Mouse (Mus musculus) hindbrain, embryonic 16.5 days (tissue): ENCODE data around the gene Ddx49. TPM values are rescaled to one million over a fixed set of nuclear protein-coding genes. Genes with fewer than 3 reads are reported as not detected.

Experiments
- ATAC-seq: fragments of 200-750 bp; cut with Nextera tagmentation; 2 replicates; pipeline ENCODE4 v1.8.0; 2017; ENCODE audit warnings: moderate TSS enrichment, moderate library complexity
- H3K27ac ChIP-seq: fragments of 300-500 bp; sonication (generic); 2 replicates; pipeline ENCODE4 v1.5.1; 2014; ENCODE audit warnings: low read depth, mild to moderate bottlenecking, control low read depth, low read length, moderate library complexity
- H3K27me3 ChIP-seq: fragments of 300-500 bp; sonication (generic); replicated peaks from 2 replicates; pipeline ENCODE4 v1.6.1; 2014; ENCODE audit warnings: low read length; ENCODE audit not compliant: control insufficient read depth, insufficient read depth
- H3K36me3 ChIP-seq: fragments of 300-500 bp; sonication (generic); 2 replicates; pipeline ENCODE4 v1.6.1; 2014; ENCODE audit warnings: mild to moderate bottlenecking, low read length, moderate library complexity, mixed read lengths; ENCODE audit not compliant: control insufficient read depth, insufficient read depth
- H3K4me1 ChIP-seq: fragments of 300-500 bp; sonication (generic); 2 replicates; pipeline ENCODE4 v1.6.1; 2014; ENCODE audit warnings: low read depth, low read length; ENCODE audit not compliant: control insufficient read depth, insufficient read depth
- H3K4me2 ChIP-seq: fragments of 300-500 bp; sonication (generic); 2 replicates; pipeline ENCODE4 v1.6.1; 2014; ENCODE audit warnings: mild to moderate bottlenecking, low read length, control low read depth, moderate library complexity
- H3K4me3 ChIP-seq: fragments of 300-500 bp; sonication (generic); 2 replicates; pipeline ENCODE4 v1.5.1; 2014; ENCODE audit warnings: mild to moderate bottlenecking, low read length, control low read depth, moderate library complexity
- H3K9ac ChIP-seq: fragments of 300-500 bp; sonication (generic); 2 replicates; pipeline ENCODE4 v1.6.1; 2014; ENCODE audit warnings: low read depth, mild to moderate bottlenecking, control low read depth, low read length, moderate library complexity
- H3K9me3 ChIP-seq: fragments of 300-500 bp; sonication (generic); 2 replicates; pipeline ENCODE4 v1.6.1; 2014; ENCODE audit warnings: mild to moderate bottlenecking, low read length, moderate library complexity; ENCODE audit not compliant: control insufficient read depth
- WGBS: fragments of 180-500 bp; shearing (Covaris S2); extraction: QIAGEN DNeasy Blood & Tissue Kit; methylation state at CpG from one replicate; pipeline ENCODE4 v1.1.7; 2014; 5-methylcytosine and 5-hydroxymethylcytosine counted together
- polyA plus RNA-seq: library from polyadenylated mRNA; unstranded; fragments of >200 nt; fragmentation: Nextera tagmentation; extraction: Ambion mirVana; gene quantifications from 2 replicates; pipeline ENCODE4 v1.2.1, GENCODE M21; 2015

Gene Ddx49
- polyA plus RNA-seq, 1 experiment from 2014 or later: 42.8 TPM

DNA sequence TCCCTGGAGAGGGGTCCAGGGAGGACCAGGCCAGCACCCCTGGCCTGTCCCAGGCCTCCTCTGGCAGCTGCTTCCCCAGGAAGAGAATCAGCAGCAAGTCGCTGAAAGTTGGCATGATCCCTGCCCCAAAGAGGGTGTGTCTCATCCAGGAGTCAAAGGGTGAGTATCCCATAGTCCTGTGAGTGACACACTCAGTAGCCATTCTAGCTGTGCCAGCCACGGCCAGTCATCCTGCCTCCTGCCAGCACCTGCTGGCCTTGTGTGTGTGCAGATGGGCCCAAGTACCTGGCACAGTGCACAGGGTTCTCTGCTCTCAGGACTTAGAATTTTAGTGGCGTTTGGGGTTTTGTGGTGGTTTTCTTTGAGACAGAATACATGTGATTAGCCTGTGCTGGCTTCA is 44.8 kb downstream of the Ddx49 start:
- H3K9me3 ChIP-seq: no peaks in the 10 kb centered on the region
- H3K4me1 ChIP-seq: no peaks in the 10 kb centered on the region
- H3K36me3 ChIP-seq: peaks cover 44% of the 10 kb centered on the region
- no peak overlapping the region for H3K4me3 ChIP-seq
- WGBS: 89% methylated on average over 3 of the region's 3 CpGs
- no peaks in the 10 kb centered on the region for H3K27me3 ChIP-seq
- no peak overlapping the region for H3K27ac ChIP-seq
- no peak for ATAC-seq
- H3K9ac ChIP-seq: no peak overlapping the region
- no peak overlapping the region for H3K4me2 ChIP-seq

DNA sequence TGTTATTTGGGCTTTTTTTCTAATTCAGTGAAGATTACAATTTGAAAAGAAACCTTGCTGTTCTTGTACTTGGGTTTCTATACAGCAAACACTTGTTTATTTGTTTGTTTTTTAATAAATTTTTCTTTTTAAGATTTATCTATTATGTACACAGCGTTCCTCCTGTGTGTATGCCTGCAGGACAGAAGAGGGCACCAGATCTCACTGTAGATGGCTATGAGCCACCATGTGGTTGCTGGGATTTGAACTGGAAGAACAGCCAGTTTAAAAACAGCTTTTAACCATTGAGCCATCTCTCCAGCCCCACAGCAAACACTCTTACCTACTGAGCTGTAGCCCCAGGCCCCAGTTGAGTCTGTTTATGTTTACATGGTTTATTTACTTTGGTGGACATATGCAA is 47.7 kb downstream of the Ddx49 start:
- 87% methylated on average over 1 of the region's 1 CpGs for WGBS
- no peak overlapping the region for H3K9ac ChIP-seq
- H3K4me1 ChIP-seq: no peaks in the 10 kb centered on the region
- no peak overlapping the region for H3K4me3 ChIP-seq
- H3K27ac ChIP-seq: no peak overlapping the region
- H3K4me2 ChIP-seq: no peak overlapping the region
- no peak for ATAC-seq
- peaks cover 52% of the 10 kb centered on the region for H3K36me3 ChIP-seq
- H3K27me3 ChIP-seq: no peaks in the 10 kb centered on the region
- H3K9me3 ChIP-seq: no peaks in the 10 kb centered on the region

GRCm38 (mm10) chr8:70247841-70248240 is 54.4 kb downstream of the Ddx49 start:
- H3K4me3 ChIP-seq: no peak overlapping the region
- peaks cover 56% of the 10 kb centered on the region for H3K36me3 ChIP-seq
- ATAC-seq: no peak
- H3K4me1 ChIP-seq: peaks cover 11% of the 10 kb centered on the region
- H3K9me3 ChIP-seq: no peaks in the 10 kb centered on the region
- H3K4me2 ChIP-seq: no peak overlapping the region
- H3K9ac ChIP-seq: no peak overlapping the region
- 73% methylated on average over 3 of the region's 3 CpGs for WGBS
- H3K27me3 ChIP-seq: no peaks in the 10 kb centered on the region
- H3K27ac ChIP-seq: no peak overlapping the region

GRCm38 (mm10) chr8:70246622-70247021 is 55.7 kb downstream of the Ddx49 start:
- WGBS: 88% methylated on average over 6 of the region's 6 CpGs
- peaks cover 11% of the 10 kb centered on the region for H3K4me1 ChIP-seq
- no peak overlapping the region for H3K4me3 ChIP-seq
- peaks cover 52% of the 10 kb centered on the region for H3K36me3 ChIP-seq
- no peaks in the 10 kb centered on the region for H3K9me3 ChIP-seq
- no peaks in the 10 kb centered on the region for H3K27me3 ChIP-seq
- no peak overlapping the region for H3K9ac ChIP-seq
- no peak for ATAC-seq
- no peak overlapping the region for H3K27ac ChIP-seq
- no peak overlapping the region for H3K4me2 ChIP-seq

Other genes starting within 250 kb of the Ddx49 start
- gene Tm6sf2, start 229.6 kb downstream of the Ddx49 start, polyA plus RNA-seq: 1.2 and 1.4 TPM in 2 replicates
- gene Hapln4, start 219.0 kb downstream of the Ddx49 start, polyA plus RNA-seq: 1.2 and 1.3 TPM in 2 replicates
- 178 and 200 TPM in 2 replicates for gene Ncan, start 181.6 kb downstream of the Ddx49 start, polyA plus RNA-seq
- gene Nr2c2ap, start 171.2 kb downstream of the Ddx49 start, polyA plus RNA-seq: 46.7 and 51.6 TPM in 2 replicates
- gene Rfxank, start 163.3 kb downstream of the Ddx49 start, polyA plus RNA-seq: 12.3 and 12.5 TPM in 2 replicates
- 56.4 and 57.1 TPM in 2 replicates for gene Borcs8, start 163.0 kb downstream of the Ddx49 start, polyA plus RNA-seq
- gene Mef2b, start 162.8 kb downstream of the Ddx49 start, polyA plus RNA-seq: 0.85 and 1.2 TPM in 2 replicates
- 54.2 and 57.4 TPM in 2 replicates for gene Tmem161a, start 130.1 kb downstream of the Ddx49 start, polyA plus RNA-seq
- gene Slc25a42, start 90.2 kb downstream of the Ddx49 start, polyA plus RNA-seq: 9.5 and 10.1 TPM in 2 replicates
- gene Sugp2, start 68.3 kb downstream of the Ddx49 start, polyA plus RNA-seq: 85.1 and 92.6 TPM in 2 replicates
- gene Armc6, start 68.0 kb downstream of the Ddx49 start, polyA plus RNA-seq: 132 and 134 TPM in 2 replicates
- gene Homer3, start 19.7 kb downstream of the Ddx49 start, polyA plus RNA-seq: 24.4 and 24.7 TPM in 2 replicates
- gene Cope, start within 50 bp of the Ddx49 start, polyA plus RNA-seq: 284 and 297 TPM in 2 replicates
- 40.0 and 44.3 TPM in 2 replicates for gene Cers1, start 13.3 kb upstream of the Ddx49 start, polyA plus RNA-seq
- 8.7 and 9.5 TPM in 2 replicates for gene Gdf1, start 27.3 kb upstream of the Ddx49 start, polyA plus RNA-seq
- gene Upf1, start 50.8 kb upstream of the Ddx49 start, polyA plus RNA-seq: 7.4 and 10.1 TPM in 2 replicates
- 0.58 and 2.8 TPM in 2 replicates for gene Comp, start 71.1 kb upstream of the Ddx49 start, polyA plus RNA-seq
- gene Crtc1, start 137.1 kb upstream of the Ddx49 start, polyA plus RNA-seq: 45.9 and 55.1 TPM in 2 replicates
- 36.1 and 37.5 TPM in 2 replicates for gene Klhl26, start 174.5 kb upstream of the Ddx49 start, polyA plus RNA-seq
- 164 and 190 TPM in 2 replicates for gene Tmem59l, start 184.9 kb upstream of the Ddx49 start, polyA plus RNA-seq
- gene Crlf1, start 190.7 kb upstream of the Ddx49 start, polyA plus RNA-seq: 9.3 and 15.5 TPM in 2 replicates
- gene Rex1bd, start 204.3 kb upstream of the Ddx49 start, polyA plus RNA-seq: 173 and 192 TPM in 2 replicates
- 576 and 598 TPM in 2 replicates for gene Uba52, start 208.3 kb upstream of the Ddx49 start, polyA plus RNA-seq
- 429 and 441 TPM in 2 replicates for gene Fkbp8, start 225.2 kb upstream of the Ddx49 start, polyA plus RNA-seq
- gene Kxd1, start 225.5 kb upstream of the Ddx49 start, polyA plus RNA-seq: 45.2 and 45.4 TPM in 2 replicates
- 14.9 and 19.2 TPM in 2 replicates for gene Ell, start 237.0 kb upstream of the Ddx49 start, polyA plus RNA-seq